Mouse (Mus musculus) bone marrow macrophage, adult 2 months (primary cell): Measurements from ENCODE around the gene Fabp2.

ENCODE experiments used
- CTCF ChIP-seq: IDR thresholded peaks from 2 replicates; pipeline ENCODE4 v1.5.1; 2012; ENCODE audit warnings: low read depth, mild to moderate bottlenecking, low read length, moderate library complexity
- POLR2A ChIP-seq: IDR thresholded peaks from 2 replicates; pipeline ENCODE4 v1.6.1; 2012; ENCODE audit warnings: mild to moderate bottlenecking, low read depth, low read length, borderline replicate concordance

DNA sequence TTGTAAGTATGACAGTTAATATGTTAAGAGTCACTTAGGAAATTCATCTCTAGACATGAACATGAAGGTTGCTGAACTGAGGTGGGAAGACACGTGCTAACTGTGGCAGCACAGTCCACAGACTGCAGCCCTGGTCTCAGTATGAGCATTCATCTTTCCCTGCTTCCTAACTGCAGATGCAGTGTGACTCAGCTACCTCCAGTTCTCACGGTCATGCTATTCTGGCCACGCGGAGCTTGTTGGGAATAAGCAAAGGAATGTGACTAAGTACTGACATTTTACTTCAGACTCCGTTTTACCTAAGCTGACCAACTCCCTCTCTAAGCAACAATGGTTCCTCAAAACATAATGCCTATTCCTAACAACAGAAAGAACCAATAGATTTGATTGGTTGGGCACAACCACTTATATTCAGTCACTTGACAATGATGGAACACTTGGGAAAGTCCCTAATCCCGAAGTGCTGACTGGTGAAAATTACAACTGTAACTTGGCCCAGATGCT is 48.6 kb downstream of the Fabp2 start:
- TF ChIP-seq CTCF (no peak), POLR2A (no peak)
